Mouse (Mus musculus) C2C12 (cell line): ENCODE measurements around the gene Grid2.

Experiments
- CTCF ChIP-seq: IDR thresholded peaks from one replicate; pipeline ENCODE4 v1.5.1; 2011; ENCODE audit not compliant: control insufficient read depth, insufficient read depth, insufficient read length
- USF1 ChIP-seq: IDR thresholded peaks from one replicate; pipeline ENCODE4 v1.6.1; 2011; ENCODE audit warnings: low read depth, mild to moderate bottlenecking, control low read depth, moderate library complexity

GRCm38 (mm10) chr6:64448127-64448526 is 1192.5 kb downstream of the Grid2 start:
- TF ChIP-seq CTCF (no peak), USF1 (no peak)
